Mouse (Mus musculus): ENCODE measurements around the gene Nt5c3b.

Nt5c3b gene

GRCm38 (mm10) chr11:100376746-100377389 lies 64.7 kb downstream of the Nt5c3b start:
- no peak for DNase-seq

GRCm38 (mm10) chr11:100376005-100376404 lies 65.6 kb downstream of the Nt5c3b start:
- no peak for DNase-seq

GRCm38 (mm10) chr11:100375127-100375526 lies 66.5 kb downstream of the Nt5c3b start:
- DNase-seq, result no peak

Measured in lung, postnatal 4 days (tissue).